Mouse (Mus musculus): Measurements from ENCODE around the gene Spata45.
"Not testable (repeated sequence)": the region's sequence is repeated elsewhere in the genome, so short reads cannot be mapped to it uniquely, and the experiment has no call there.

Spata45 gene

GRCm38 (mm10) chr1:191036554-191037334 lies at the start of gene Spata45:
Gene Spata45 (plus strand): TSS chr1:191036639.
- DNase-seq = no peak

- no peak for DNase-seq
Measured at GRCm38 (mm10) chr1:190989437-190990082, 46.9 kb upstream of the Spata45 start.

- DNase-seq = no peak
Measured at GRCm38 (mm10) chr1:190995548-190995947, 40.9 kb upstream of the Spata45 start.

GRCm38 (mm10) chr1:190996346-190996877 lies 40.0 kb upstream of the Spata45 start:
- no peak for DNase-seq

- DNase-seq = no peak
Measured at GRCm38 (mm10) chr1:190998027-190998426, 38.4 kb upstream of the Spata45 start.

- no peak for DNase-seq
Measured at GRCm38 (mm10) chr1:191000686-191001085, 35.8 kb upstream of the Spata45 start.

- no peak for DNase-seq
Measured at GRCm38 (mm10) chr1:191002201-191002600, 34.2 kb upstream of the Spata45 start.

GRCm38 (mm10) chr1:191008707-191009106 lies 27.7 kb upstream of the Spata45 start:
- DNase-seq = no peak

GRCm38 (mm10) chr1:191014271-191014670 lies 22.2 kb upstream of the Spata45 start:
- no peak for DNase-seq

- no peak for DNase-seq
Measured at GRCm38 (mm10) chr1:191019803-191020202, 16.6 kb upstream of the Spata45 start.

- DNase-seq = no peak
Measured at GRCm38 (mm10) chr1:191020217-191020924, 16.1 kb upstream of the Spata45 start.

GRCm38 (mm10) chr1:191021016-191021415 lies 15.4 kb upstream of the Spata45 start:
- no peak for DNase-seq

GRCm38 (mm10) chr1:191023140-191023539 lies 13.3 kb upstream of the Spata45 start:
- DNase-seq = no peak

- not testable (repeated sequence) for DNase-seq
Measured at GRCm38 (mm10) chr1:191023806-191024205, 12.6 kb upstream of the Spata45 start.

GRCm38 (mm10) chr1:191025016-191026012 lies 11.1 kb upstream of the Spata45 start:
- no peak for DNase-seq

- peak; percentile 98 for DNase-seq
Measured at GRCm38 (mm10) chr1:191026021-191026713, 10.3 kb upstream of the Spata45 start, which contains the start of gene Flvcr1. Gene Flvcr1 (minus strand): TSS chr1:191026158.

- no peak for DNase-seq
Measured at GRCm38 (mm10) chr1:191030182-191030581, 6.3 kb upstream of the Spata45 start.

- DNase-seq = not testable (repeated sequence)
Measured at GRCm38 (mm10) chr1:191030922-191031425, 5.5 kb upstream of the Spata45 start.

- no peak for DNase-seq
Measured at GRCm38 (mm10) chr1:191035649-191036048, 790 bp upstream of the Spata45 start.

GRCm38 (mm10) chr1:191037999-191038398 lies 1.6 kb downstream of the Spata45 start:
- no peak for DNase-seq

GRCm38 (mm10) chr1:191041352-191041751 lies 4.9 kb downstream of the Spata45 start:
- no peak for DNase-seq

All from right cerebral cortex, postnatal 25 days (tissue).